Mouse (Mus musculus): ENCODE data around the gene Zfp366.

DNA sequence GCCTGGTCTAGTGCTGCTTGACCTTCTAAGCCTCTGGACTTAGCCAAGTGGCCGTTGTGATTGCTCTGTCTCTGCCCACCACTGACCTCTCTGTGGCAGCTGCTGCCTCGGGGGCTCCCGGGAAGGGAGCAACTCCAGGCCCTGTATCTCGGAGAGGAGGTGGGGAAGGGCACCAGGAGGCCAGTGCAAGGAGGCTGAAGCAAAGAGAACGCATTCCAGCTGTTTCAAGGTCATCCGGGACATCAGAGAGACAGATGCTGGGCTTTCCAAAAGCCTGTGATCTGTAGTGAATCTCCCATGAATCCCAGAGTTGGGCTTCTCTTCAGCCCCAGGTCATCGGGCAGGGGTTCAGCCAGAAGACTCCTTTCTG lies 54.5 kb downstream of the Zfp366 start:
- TF ChIP-seq CTCF (conservative IDR thresholded peaks at IDR 0.05; ENCODE audit: insufficient read depth, insufficient read length, low read depth, low read length) (no peak), POLR2A (IDR thresholded peaks at IDR 0.05; ENCODE audit: low read depth, low read length) (no peak)

All from kidney, adult 2 months (tissue).